Mouse (Mus musculus) lung, adult 2 months (tissue): ENCODE results near the gene Cep112.

Source experiments
- CTCF ChIP-seq: fragments of 200-500 bp; IDR thresholded peaks from 2 replicates; pipeline ENCODE4 v1.5.1; 2011; ENCODE audit warnings: mild to moderate bottlenecking, low read length, control low read depth; ENCODE audit not compliant: insufficient read depth
- POLR2A ChIP-seq: fragments of 200-500 bp; IDR thresholded peaks from 2 replicates; pipeline ENCODE4 v1.6.1; 2011; ENCODE audit warnings: low read depth, mild to moderate bottlenecking, control low read depth, low read length, borderline replicate concordance; ENCODE audit errors: extremely low read depth

DNA sequence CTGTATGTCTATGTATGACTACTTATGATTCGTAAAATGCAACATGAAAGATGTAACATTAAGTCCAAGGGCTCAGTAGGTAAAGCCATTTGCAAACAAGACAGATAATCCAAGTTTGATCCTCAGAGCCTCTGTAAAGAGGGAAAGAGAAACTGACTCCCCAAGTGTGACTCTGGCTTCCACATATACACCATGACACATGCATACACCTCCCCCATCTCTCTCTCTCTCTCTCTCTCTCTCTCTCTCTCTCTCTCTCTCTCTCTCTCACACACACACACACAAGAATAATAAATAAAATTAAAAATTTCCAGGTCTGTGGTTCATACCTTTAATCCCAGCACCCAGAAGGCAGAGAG lies 39.3 kb upstream of the Cep112 start:
- TF ChIP-seq POLR2A (no peak), CTCF (no peak)
